Mouse (Mus musculus) kidney, adult 2 months (tissue): ENCODE data around the gene Rora.

Experiments
- CTCF ChIP-seq: fragments of 200-500 bp; conservative IDR thresholded peaks from 2 replicates; pipeline ENCODE4 v1.5.1; 2011; ENCODE audit warnings: low read depth, mild to moderate bottlenecking, control low read depth, low read length, moderate library complexity, mixed read lengths; ENCODE audit not compliant: insufficient read depth, insufficient read length
- POLR2A ChIP-seq: fragments of 200-500 bp; IDR thresholded peaks from one replicate; pipeline ENCODE4 v1.6.1; 2011; ENCODE audit warnings: low read depth, low read length, control low read depth

DNA sequence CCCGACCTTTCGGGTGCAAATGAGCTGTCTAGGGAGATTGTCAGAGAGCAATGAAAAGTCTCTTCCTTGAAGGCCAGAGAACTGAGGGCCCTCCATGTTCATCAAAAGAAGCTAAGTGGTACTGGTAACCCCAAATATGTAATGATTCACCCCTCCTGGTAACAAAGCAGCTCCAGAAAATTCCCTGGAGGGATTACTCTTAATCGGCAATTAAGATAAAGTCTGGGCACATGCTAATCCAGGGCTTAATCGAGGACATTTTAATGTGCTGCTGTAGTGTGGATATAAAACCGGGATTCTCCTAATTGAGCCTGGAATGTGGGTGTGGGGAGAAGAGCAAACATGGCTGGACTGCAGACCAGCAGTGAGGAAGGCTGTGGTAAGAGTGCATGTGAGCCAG lies 450.7 kb downstream of the Rora start:
- no peak for TF ChIP-seq CTCF
- no peak for TF ChIP-seq POLR2A
